Mouse (Mus musculus) layer of hippocampus, postnatal 36 days (tissue): Measurements from ENCODE around the gene Hist1h3b. TPM values are rescaled to one million over a fixed set of nuclear protein-coding genes. Genes with fewer than 3 reads are reported as not detected.
"Not testable (repeated sequence)": the region's sequence is repeated elsewhere in the genome, so short reads cannot be mapped to it uniquely, and the experiment has no call there.

Source experiments
- DNase-seq, 2 experiments: peaks; one replicate each; pipeline ENCODE4 v3.0.0; 2022
- total RNA-seq, 2 experiments: library from RNA; stranded (reverse); gene quantifications; 2 replicates each; pipeline ENCODE4 v1.2.3; 2021

Gene Hist1h3b
- total RNA-seq, result 10 to 100 TPM; 15.0 to 21.4 TPM

GRCm38 (mm10) chr13:23752067-23752741 is at the start of gene Hist1h3b:
Hist1h3b (plus strand) TSS chr13:23752267.
- DNase-seq, result peak; percentile 85 to 86

DNA sequence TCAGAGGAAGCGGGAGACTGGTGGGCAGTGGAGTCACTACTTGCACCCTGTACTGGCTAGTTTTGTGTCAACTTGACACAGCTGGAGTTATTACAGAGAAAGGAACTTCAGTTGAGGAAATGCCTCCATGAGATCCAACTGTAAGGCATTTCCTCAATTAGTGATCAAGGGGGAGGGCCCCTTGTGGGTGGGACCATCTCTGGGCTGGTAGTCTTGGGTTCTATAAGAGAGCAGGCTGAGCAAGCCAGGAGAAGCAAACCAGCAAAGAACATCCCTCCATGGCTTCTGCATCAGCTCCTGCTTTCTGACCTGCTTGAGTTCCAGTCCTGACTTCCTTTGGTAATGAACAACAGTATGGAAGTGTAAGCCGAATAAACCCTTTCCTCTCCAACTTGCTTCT is 49.3 kb upstream of the Hist1h3b start:
- DNase-seq, result not testable (repeated sequence)

GRCm38 (mm10) chr13:23705751-23706356 is 46.2 kb upstream of the Hist1h3b start:
- DNase-seq, result no peak

DNA sequence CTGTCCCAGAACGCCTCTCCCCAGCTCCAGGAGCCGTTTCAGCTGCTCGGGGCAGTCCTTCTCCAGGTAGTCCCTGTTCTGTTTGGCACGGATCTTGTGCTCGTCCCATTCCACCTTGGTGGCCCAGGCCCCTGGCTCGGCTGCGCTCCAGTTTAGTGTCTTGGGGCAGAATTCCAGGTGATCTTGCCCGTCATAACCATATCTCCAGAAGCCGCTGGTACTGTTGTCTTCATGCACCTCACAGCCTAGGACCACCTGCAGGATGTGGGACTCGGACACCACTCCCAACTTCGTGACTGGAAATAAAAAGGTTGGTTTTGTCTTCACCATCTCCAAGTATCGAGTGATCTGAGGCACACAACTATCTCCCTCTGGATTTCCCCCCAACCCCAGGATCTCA is 45.3 kb upstream of the Hist1h3b start:
- DNase-seq, result no peak

GRCm38 (mm10) chr13:23708041-23708440 is 44.0 kb upstream of the Hist1h3b start:
- DNase-seq, result no peak

DNA sequence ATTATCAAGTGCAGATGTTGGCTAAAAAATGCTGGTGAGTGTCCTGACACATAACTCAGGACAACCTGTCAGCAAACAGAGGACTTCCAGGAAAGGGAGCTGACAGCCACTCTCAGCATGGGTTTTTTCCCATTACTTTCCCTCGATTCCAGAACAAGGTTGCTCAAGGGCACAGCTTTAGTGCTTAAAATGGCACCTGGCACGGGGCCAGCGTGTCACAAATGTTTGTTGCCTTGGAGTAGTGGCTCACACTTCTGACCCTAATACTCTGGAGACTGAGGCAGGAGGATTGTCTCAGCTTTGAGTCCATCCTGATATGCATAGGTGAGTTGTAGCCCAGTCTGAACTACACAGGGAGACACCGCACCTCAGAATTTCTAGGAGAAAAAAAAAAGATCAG is 43.4 kb upstream of the Hist1h3b start:
- DNase-seq, result no peak

GRCm38 (mm10) chr13:23709714-23710373 is 42.2 kb upstream of the Hist1h3b start:
- DNase-seq, result no peak

DNA sequence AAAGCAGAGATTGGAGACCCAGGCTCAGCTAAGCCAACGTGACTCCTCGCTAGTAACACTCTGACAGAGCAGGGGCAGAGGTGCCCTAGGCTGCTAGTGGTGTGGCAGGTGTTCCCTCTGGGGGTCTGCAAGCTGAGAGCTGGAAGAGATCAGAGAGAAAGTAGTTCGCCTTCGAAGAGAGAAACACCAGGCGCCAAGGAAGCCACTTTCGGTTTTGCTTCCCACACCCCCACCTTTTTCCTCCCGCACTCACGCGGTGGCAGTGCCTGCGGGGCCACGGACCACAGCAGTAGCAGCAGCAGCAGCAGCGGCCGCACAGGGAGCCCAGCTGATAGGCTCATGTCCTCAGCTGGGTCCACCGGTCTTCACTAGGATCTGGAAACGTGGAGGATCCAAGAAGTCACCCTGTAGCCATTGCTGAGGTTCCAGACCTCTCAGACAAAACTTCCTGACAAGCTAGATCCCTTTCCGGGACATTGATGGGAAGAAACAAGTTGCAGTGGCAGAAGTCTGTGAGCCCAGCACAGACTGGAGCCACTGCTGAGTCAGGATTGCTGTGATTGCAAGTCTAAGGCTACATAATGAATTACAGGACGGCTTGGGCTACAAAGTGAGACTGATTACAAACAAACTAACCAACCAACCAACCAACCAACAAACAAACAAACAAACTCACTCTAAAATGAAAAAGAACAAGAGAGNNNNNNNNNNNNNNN is 41.5 kb upstream of the Hist1h3b start, which contains the start of gene Hfe:
TSS of gene Hfe (minus strand) at position 481 of the 716 bp plus-strand sequence.
- no peak for DNase-seq

GRCm38 (mm10) chr13:23716261-23717042 is 35.6 kb upstream of the Hist1h3b start:
- DNase-seq, result no peak

DNA sequence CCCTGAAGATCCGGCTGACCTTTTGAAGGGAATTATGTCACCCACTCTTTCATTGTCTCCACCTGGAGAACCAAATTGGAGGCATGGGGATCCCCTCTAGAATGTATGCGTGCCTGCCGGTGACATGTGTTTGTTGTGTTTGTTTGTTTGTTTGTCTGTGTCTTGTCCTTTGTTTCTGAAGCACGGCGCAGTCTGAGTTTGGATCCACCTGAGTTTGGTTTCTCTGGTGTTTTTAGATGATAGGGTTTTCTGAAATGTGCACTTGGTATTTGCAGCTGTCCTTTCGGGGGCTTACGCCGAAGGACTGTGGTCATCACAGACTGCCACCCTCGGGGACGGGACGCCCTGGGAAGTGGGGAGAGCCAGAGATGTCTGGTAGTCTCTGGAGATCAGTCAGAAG is 34.9 kb upstream of the Hist1h3b start:
- no peak for DNase-seq

DNA sequence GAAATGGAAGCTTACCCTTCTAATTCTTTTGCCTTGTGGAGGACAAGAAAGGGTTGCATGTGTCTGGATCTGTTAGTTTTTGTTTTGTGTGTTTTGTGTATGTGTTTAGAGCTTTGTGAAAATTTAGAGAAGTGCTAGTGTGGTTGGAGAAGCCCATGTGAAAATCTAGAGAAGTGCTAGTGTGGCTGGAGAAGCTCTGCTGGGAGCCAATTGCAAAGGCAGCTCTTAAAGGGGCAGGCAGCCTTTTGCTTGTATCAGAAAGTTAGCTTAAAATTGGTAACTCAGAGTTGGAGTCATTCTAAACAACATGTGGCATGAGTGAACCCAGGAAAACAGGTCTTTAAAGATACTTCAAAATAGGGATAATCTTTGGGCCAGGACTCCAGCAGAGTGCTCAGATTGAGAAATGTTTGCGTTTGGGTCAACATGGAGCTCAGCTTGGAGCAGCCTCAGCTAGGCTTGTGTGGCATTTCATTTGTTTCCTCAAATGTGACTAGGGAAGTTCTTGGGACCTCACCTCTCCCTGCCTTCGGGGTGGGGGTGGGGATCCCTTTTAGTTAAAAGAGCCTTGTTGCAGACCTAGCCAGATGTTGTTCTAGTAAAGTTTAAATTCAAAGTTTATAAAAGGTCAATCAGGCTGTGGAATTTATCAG is 34.3 kb upstream of the Hist1h3b start:
- DNase-seq, result not testable (repeated sequence)

- no peak for DNase-seq
These were observed 27.8 kb upstream of the Hist1h3b start for GRCm38 (mm10) chr13:23724239-23724638.

DNA sequence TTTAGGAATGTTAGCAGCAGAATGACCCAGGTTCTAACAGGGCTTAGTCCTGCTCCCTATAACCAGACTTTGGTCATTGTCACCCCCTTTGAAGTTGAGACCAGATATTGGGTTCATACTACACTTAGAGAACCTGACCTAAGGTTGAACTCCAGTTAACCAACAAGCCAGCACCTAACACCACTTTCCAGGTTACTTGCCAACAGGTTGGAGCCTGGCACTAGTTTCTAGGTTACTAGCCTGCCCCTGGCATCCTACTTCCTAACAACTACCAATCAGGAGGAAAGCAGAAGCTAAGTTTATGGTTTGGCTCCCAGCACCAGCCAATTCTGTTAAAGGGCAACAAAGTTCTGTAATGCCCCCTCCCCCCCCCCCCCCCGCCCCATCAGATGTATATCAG is 26.9 kb upstream of the Hist1h3b start:
- no peak for DNase-seq

DNA sequence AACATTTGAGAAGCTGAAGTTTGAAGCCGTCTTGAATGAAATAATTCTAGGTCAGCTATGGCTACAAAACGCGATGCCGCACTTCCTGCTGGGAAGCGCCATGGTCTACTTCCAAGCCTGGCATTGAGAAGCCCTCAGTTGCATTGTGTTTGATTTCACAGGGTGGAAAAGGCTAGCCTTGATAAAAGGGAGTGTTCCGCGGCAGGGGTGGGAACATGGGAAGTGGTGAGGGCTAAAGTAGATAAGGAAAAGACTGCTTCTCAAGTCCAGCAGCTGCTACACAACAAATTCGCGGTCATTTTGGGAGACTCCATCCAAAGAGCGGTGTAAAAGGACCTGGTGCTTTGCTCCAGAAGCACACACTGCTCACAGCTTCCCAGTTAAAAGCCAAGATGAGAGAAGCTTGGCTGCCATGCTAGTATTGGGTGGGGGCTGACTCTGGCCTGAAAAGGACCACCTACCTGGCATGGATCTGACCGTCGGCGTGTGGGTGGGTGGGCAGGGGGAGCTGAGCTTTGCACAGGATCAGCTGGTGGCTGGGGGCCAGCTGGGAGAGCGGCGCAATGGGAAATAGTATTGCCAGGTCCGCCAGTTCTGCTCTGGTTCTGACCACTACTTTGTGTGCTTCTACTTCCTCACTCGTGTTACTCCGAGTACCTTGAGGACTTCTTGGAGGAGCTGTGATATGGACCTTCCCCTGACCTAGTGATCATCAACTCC is 23.4 kb upstream of the Hist1h3b start:
- DNase-seq, result no peak

DNA sequence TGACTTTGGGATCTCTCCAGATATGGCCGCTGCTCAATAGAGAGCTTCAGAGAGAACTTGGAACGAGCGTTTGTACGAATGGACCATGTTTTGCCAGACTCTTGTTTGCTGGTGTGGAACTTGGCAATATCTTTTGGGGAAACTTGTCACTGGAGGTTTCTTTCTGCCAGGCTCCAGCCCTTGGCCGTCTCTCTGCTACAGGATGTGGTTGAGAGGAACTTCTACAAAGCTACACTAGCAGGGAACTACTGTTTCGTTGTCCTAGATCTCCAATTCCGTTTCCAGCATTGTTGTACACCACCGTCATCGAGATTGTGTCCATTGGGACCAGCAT is 22.9 kb upstream of the Hist1h3b start:
- DNase-seq, result no peak

- no peak for DNase-seq
These were observed 22.4 kb upstream of the Hist1h3b start for GRCm38 (mm10) chr13:23729706-23730105.

DNA sequence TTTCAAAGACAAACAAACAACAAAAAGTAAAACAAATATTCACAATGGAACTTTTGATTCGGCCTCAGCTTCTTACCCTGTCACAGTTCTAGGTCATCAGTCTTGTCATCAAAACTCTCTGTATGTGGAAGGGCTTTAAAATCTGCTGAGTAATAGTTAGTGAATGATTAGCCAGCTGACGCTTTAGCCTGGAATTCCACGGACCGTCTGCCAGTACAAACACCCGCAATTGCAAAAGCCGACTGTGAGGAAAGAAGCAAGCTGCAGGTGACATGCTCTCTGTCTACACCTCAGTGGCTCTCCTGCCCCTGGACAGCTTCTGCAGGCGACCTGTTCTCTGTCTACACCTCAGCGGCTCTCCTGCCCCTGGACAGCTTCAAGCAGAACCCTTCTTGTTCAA is 21.6 kb upstream of the Hist1h3b start:
- DNase-seq, result no peak

GRCm38 (mm10) chr13:23732156-23732804 is 19.8 kb upstream of the Hist1h3b start:
- DNase-seq, result no peak

DNA sequence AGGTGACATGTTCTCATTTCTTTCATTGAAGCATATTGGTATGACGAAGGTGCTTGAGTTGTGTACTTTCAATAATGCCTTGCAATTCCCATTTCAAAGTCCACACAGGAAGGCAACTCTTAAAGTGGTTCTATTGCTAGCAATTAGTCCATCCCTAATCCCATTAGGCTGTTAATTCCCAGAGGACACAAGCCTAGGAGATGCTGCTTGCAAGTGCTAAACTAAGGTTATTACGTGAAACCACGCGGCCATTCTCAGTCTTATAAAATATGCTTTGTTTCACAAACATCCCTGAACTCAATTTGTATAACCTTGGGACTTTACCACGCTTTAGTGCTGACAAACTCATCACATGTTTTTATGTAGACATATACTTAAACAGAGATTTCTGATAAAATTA is 15.0 kb upstream of the Hist1h3b start:
- DNase-seq, result no peak

DNA sequence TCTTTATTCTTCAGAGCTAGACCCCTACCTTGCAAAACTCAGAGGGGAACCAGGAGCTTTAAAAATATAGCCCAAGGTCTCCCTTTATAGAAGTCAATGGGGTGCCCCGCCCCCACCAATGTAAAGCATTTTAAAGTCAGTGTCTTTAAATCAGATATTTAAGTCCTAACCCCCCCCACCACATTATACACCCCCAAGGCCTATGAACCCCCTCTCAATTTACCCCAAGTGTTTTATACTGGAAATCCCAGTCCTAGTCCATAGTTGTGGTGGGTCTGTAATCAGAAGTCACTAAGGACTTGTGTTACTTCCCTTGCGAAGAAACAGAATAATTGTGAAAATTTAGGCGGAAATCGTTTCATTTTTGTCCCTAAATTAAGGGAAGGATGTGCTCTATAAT is 14.0 kb upstream of the Hist1h3b start:
- no peak for DNase-seq

- DNase-seq, result peak; percentile 83 to 84
These were observed 13.4 kb upstream of the Hist1h3b start, which contains the start of gene Hist1h1c for GRCm38 (mm10) chr13:23738677-23739068. Hist1h1c (plus strand) TSS chr13:23738808.
